Mouse (Mus musculus) left cerebral cortex, postnatal 10 days (tissue): ENCODE measurements around the gene Lyl1. TPM values are rescaled to one million over a fixed set of nuclear protein-coding genes. Genes with fewer than 3 reads are reported as not detected.

Source experiments
- DNase-seq, 2 experiments: peaks; one replicate each; pipeline ENCODE4 v3.0.0; 2021 to 2022; ENCODE audit warnings: low spot score in 2 of 2, mixed read lengths in 1 of 2; ENCODE audit errors: extremely low spot score in 1 of 2
- intact Hi-C: fragments of 180-260 bp; cut with DNase I; formaldehyde crosslinking; loops from one replicate; pipeline ENCODE4 v1.15.1; 2025
- total RNA-seq, 2 experiments: library from RNA; stranded (reverse); gene quantifications; 2 replicates each; pipeline ENCODE4 v1.2.3; 2021

The Lyl1 gene
- 1 to 10 TPM; 4.3 to 4.5 TPM for total RNA-seq

- DNase-seq = peak in 1 of 2 experiments; percentile 88
- intact Hi-C loops = no loop called here
These were observed at the start of gene Lyl1 for GRCm38 (mm10) chr8:84700941-84701911. Gene Lyl1 (plus strand): TSS chr8:84701457.

GRCm38 (mm10) chr8:84653092-84653631 lies 48.1 kb upstream of the Lyl1 start:
- DNase-seq = no peak
- intact Hi-C loops = no loop called here

- intact Hi-C loops = no loop called here
- DNase-seq = no peak
These were observed 46.7 kb upstream of the Lyl1 start for GRCm38 (mm10) chr8:84654597-84654996.

GRCm38 (mm10) chr8:84655336-84656190 lies 45.7 kb upstream of the Lyl1 start:
- DNase-seq = peak in 1 of 2 experiments; percentile 83
- intact Hi-C loops = no loop called here

- intact Hi-C loops = no loop called here
- DNase-seq = peak in 1 of 2 experiments; percentile 46
These were observed 45.1 kb upstream of the Lyl1 start for GRCm38 (mm10) chr8:84656191-84656525.

GRCm38 (mm10) chr8:84656641-84657126 lies 44.6 kb upstream of the Lyl1 start:
- intact Hi-C loops = no loop called here
- peak in 1 of 2 experiments; percentile 90 for DNase-seq

- no peak for DNase-seq
- intact Hi-C loops = no loop called here
These were observed 44.1 kb upstream of the Lyl1 start for GRCm38 (mm10) chr8:84657203-84657602.

GRCm38 (mm10) chr8:84657680-84658079 lies 43.6 kb upstream of the Lyl1 start:
- intact Hi-C loops = no loop called here
- DNase-seq = no peak

GRCm38 (mm10) chr8:84658951-84659350 lies 42.3 kb upstream of the Lyl1 start:
- intact Hi-C loops = no loop called here
- DNase-seq = no peak

GRCm38 (mm10) chr8:84659936-84660818 lies 41.1 kb upstream of the Lyl1 start:
- intact Hi-C loops = no loop called here
- DNase-seq = peak in 1 of 2 experiments; percentile 88

- peak in 1 of 2 experiments; percentile 70 for DNase-seq
- intact Hi-C loops = no loop called here
These were observed 40.3 kb upstream of the Lyl1 start for GRCm38 (mm10) chr8:84660819-84661457.

- intact Hi-C loops = no loop called here
These were observed 39.8 kb upstream of the Lyl1 start for GRCm38 (mm10) chr8:84661458-84661871.

GRCm38 (mm10) chr8:84661961-84662571 lies 39.2 kb upstream of the Lyl1 start:
- intact Hi-C loops = no loop called here

More at GRCm38 (mm10) chr8:84661458-84661871, 39.8 kb upstream of the Lyl1 start:
- peak in 1 of 2 experiments; percentile 93 for DNase-seq

GRCm38 (mm10) chr8:84662581-84663065 lies 38.6 kb upstream of the Lyl1 start, which contains the start of gene Ier2:
Gene Ier2 (minus strand): TSS chr8:84662852.
- intact Hi-C loops = no loop called here
- peak; percentile 95 to 96 for DNase-seq

More at GRCm38 (mm10) chr8:84661961-84662571, 39.2 kb upstream of the Lyl1 start:
- peak in 1 of 2 experiments; percentile 80 for DNase-seq

- intact Hi-C loops = no loop called here
- DNase-seq = peak; percentile 96 to 97
These were observed 37.6 kb upstream of the Lyl1 start for GRCm38 (mm10) chr8:84663483-84664327.
